Mouse (Mus musculus) frontal cortex, adult (tissue): ENCODE data around the gene Olfr1167.
"Not testable (repeated sequence)": the region's sequence is repeated elsewhere in the genome, so short reads cannot be mapped to it uniquely, and the experiment has no call there.

ENCODE experiments used
- ATAC-seq: cut with Nextera tagmentation; 2 replicates; pipeline ENCODE4 v1.9.2; 2017; ENCODE audit warnings: mild to moderate bottlenecking, moderate library complexity, mixed read lengths; ENCODE audit not compliant: low TSS enrichment

Olfr1167 gene

GRCm38 (mm10) chr2:88155093-88155492 lies at the start of gene Olfr1167:
Gene Olfr1167 (minus strand): TSS chr2:88155193.
- not testable (repeated sequence) for ATAC-seq

DNA sequence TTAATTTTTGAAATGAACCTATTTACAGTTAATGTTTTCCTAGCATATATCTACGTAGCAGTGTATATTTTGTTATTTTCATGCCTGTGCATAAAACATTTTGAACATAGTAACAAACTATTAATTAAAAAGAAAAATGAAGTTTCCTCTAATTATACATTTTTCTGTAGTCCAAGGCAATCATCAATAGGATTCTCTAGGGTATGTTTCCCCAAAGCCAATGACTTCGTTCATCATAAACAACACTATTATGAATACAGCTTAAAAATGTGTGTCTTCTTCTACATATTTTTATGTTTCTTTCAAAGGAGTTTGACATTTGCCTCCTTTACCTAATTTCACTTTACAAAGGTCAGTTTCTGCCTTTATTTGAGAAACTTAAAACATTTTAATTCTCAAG lies 26.6 kb upstream of the Olfr1167 start, which contains the start of gene Olfr1168:
Gene Olfr1168, plus strand, starts transcription at position 301 of the 400 bp plus-strand sequence.
- ATAC-seq, result no peak

GRCm38 (mm10) chr2:88128172-88128571 lies 26.8 kb downstream of the Olfr1167 start, which contains the start of gene Olfr1166:
Gene Olfr1166 (minus strand): TSS chr2:88128272.
- ATAC-seq, result no peak
